Mouse (Mus musculus) heart, adult 2 months (tissue): ENCODE measurements around the gene Ccdc157. TPM values are rescaled to one million over a fixed set of nuclear protein-coding genes. Genes with fewer than 3 reads are reported as not detected.

Experiments
- DNase-seq, 2 experiments: peaks; one replicate each; pipeline ENCODE4 v3.0.0; 2021
- H3K27ac ChIP-seq: fragments of 200-600 bp; 2 replicates; pipeline ENCODE4 v1.8.1; 2022
- H3K27me3 ChIP-seq: fragments of 200-500 bp; 2 replicates; pipeline ENCODE4 v1.6.1; 2012; ENCODE audit warnings: mild to moderate bottlenecking, low read length, inconsistent platforms, mixed read lengths; ENCODE audit not compliant: control insufficient read depth, insufficient read depth
- H3K36me3 ChIP-seq: fragments of 200-500 bp; 2 replicates; pipeline ENCODE4 v1.6.1; 2012; ENCODE audit warnings: low read length, inconsistent platforms; ENCODE audit not compliant: control insufficient read depth, insufficient read depth
- H3K4me1 ChIP-seq: fragments of 200-500 bp; 2 replicates; pipeline ENCODE4 v1.6.1; 2011; ENCODE audit warnings: low read length; ENCODE audit not compliant: control insufficient read depth, insufficient read depth
- H3K4me3 ChIP-seq: fragments of 200-600 bp; 2 replicates; pipeline ENCODE4 v1.8.1; 2022
- H3K79me2 ChIP-seq: fragments of 200-500 bp; replicated peaks from 2 replicates; pipeline ENCODE4 v1.6.1; 2012; ENCODE audit warnings: mild to moderate bottlenecking, inconsistent platforms, low read length, moderate library complexity, mixed read lengths; ENCODE audit not compliant: control insufficient read depth, insufficient read depth
- H3K9ac ChIP-seq: fragments of 200-500 bp; 2 replicates; pipeline ENCODE4 v1.6.1; 2012; ENCODE audit warnings: low read depth, mild to moderate bottlenecking, control low read depth, inconsistent platforms, low read length, mixed read lengths
- CTCF ChIP-seq: fragments of 200-600 bp; IDR thresholded peaks from 2 replicates; pipeline ENCODE4 v1.8.1; 2022; ENCODE audit warnings: antibody characterized with exemption, mild to moderate bottlenecking, moderate library complexity
- EP300 ChIP-seq: fragments of 200-500 bp; IDR thresholded peaks from 2 replicates; pipeline ENCODE4 v1.6.1; 2011; ENCODE audit warnings: low read depth, low read length, control low read depth; ENCODE audit not compliant: insufficient read depth
- POLR2A ChIP-seq: fragments of 200-500 bp; IDR thresholded peaks from 2 replicates; pipeline ENCODE4 v1.6.1; 2011; ENCODE audit warnings: mild to moderate bottlenecking, low read depth, low read length, control low read depth; ENCODE audit not compliant: insufficient read depth
- WGBS: fragments of 180-500 bp; shearing (Covaris S2); methylation state at CpG from one replicate; pipeline ENCODE4 v1.1.7; 2018; 5-methylcytosine and 5-hydroxymethylcytosine counted together
- intact Hi-C: fragments of 180-260 bp; cut with DNase I; formaldehyde crosslinking; loops from one replicate; pipeline ENCODE4 v1.15.1; 2025
- polyA plus RNA-seq: library from polyadenylated mRNA; depleted of rRNA; stranded (reverse); fragments of >200 nt; gene quantifications from 2 replicates; pipeline ENCODE4 v1.2.3, GENCODE M21; 2012
- total RNA-seq, 2 experiments: library from RNA; stranded (reverse); gene quantifications; 2 replicates each; pipeline ENCODE4 v1.2.3; 2021

The Ccdc157 gene
- total and polyA plus RNA-seq, 3 experiments, result 4.5 to 6.7 (median 4.6) TPM

DNA sequence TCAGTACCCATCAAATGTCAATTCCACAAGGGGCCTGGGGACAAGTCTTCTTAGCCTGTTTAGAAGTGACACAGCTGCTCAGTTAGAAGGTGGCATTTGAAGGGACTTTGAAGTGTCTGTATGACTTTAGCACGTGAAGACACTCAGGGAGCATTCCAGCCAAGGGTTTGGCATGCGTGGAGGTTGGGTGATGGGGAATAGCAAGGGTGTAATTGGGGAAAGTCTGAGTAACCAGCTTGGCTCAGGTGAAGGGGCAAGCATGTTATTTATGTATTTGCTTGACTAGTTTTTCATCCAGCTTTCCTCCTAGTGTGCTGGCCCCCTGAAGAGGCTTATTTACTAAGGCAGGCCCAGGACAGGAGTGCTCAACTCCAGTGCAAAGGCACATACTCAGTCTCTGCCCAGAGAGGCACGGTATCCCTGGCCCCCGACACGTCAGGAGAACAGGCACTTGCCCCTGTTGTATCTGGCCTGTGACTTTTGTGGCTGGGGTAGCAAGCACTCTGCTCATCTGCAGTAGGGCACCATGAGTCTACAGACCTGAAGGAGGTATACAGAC is 45.1 kb upstream of the Ccdc157 start:
- intact Hi-C loops, result no loop called here
- H3K27ac ChIP-seq, result peak overlapping the region; percentile 45; the same call in 1 of the 2 replicates
- WGBS, result 79% methylated on average over 5 of the region's 5 CpGs
- H3K4me1 ChIP-seq, result peaks cover 31% of the 10 kb centered on the region
- DNase-seq, result no peak
- peaks cover 10% of the 10 kb centered on the region for H3K36me3 ChIP-seq
- H3K4me3 ChIP-seq, result no peak overlapping the region
- H3K27me3 ChIP-seq, result no peaks in the 10 kb centered on the region
- no peaks in the 10 kb centered on the region for H3K79me2 ChIP-seq
- TF ChIP-seq EP300, result no peak
- TF ChIP-seq POLR2A, result no peak
- no peak for TF ChIP-seq CTCF
- no peak overlapping the region for H3K9ac ChIP-seq

DNA sequence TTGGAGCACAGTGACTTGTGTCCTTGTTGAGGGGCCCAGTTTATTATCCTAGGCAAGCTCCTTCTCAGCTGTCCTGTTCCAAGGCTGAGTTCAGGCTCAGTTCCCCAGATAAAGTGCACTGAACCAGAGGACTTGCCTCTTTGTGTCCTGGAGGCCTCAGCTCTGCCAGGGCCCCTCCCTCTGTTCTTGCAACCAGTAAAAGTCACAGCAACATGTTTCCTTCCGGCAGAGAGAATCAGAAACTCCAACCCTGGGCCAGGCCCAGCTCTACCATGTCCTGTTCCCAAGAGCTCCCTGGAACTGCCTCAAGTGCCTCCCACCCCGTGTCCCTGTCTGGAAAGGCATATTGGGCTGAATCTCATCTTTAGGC is 43.6 kb upstream of the Ccdc157 start:
- intact Hi-C loops, result loop anchor here (2.0 kb wide), 1 partner anchor 15 kb away; the partner anchor contains the start of gene Castor1

DNA sequence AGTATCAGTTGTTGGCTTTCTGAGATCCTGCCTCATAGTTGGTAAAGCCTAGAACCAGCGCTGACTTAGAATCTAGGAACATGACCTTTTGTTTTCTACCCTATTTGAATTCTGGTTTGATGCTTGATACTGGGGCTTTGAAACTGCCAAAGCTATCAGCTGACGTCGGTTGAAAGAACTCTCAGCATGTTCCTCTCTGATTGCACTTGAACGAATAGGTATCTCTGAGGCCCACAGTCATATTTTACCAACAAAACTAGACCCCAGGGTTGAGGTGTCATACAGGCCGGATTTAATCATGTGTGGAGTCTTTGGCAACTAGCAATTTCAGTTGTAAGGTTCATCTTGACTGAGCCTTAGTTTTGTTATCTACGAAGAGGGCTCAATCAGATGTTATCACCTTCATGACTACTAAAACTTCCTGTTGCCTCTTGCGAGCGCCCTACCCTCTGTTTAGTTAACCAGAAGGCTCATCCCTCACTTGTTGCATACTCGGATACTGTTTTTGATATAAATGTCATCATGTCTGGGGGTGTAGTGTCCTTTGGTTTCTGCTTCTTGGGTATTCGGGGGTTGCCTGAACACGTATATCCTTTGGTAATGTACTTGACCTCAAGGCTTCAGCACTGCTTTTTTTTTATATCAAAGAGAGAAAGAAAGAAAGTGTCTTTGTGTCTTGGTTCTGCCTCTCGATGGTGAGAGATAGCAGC is 43.1 kb upstream of the Ccdc157 start:
- Histone ChIP-seq H3K4me1 (peaks cover 30% of the 10 kb centered on the region), H3K27ac (peak overlapping the region; percentile 84), H3K36me3 (peaks cover 10% of the 10 kb centered on the region), H3K9ac (0 out of 2 replicates have a peak overlapping the region, but pooled peaks have one; percentile 31), H3K79me2 (peaks cover 2% of the 10 kb centered on the region; the same call in 1 of the 2 replicates), H3K27me3 (no peaks in the 10 kb centered on the region), H3K4me3 (no peak overlapping the region)
- intact Hi-C loops, result loop anchor here (2.0 kb wide), 1 partner anchor 16 kb away; the partner anchor contains the start of gene Castor1
- WGBS, result 45% methylated on average over 12 of the region's 12 CpGs
- no peak for DNase-seq
- TF ChIP-seq EP300 (no peak), POLR2A (no peak), CTCF (no peak)

More for the DNA sequence above, 43.6 kb upstream of the Ccdc157 start:
- TF ChIP-seq CTCF (no peak), EP300 (peak; percentile 91), POLR2A (peak; percentile 83)
- WGBS, result 5% methylated on average over 2 of the region's 2 CpGs
- no peaks in the 10 kb centered on the region for H3K27me3 ChIP-seq
- DNase-seq, result peak; percentile 82 to 90
- H3K4me3 ChIP-seq, result no peak overlapping the region
- peaks cover 10% of the 10 kb centered on the region for H3K36me3 ChIP-seq
- peaks cover 33% of the 10 kb centered on the region for H3K4me1 ChIP-seq
- H3K27ac ChIP-seq, result peak overlapping the region; percentile 84
- 0 out of 2 replicates have a peak overlapping the region, but pooled peaks have one; percentile 31 for H3K9ac ChIP-seq
- H3K79me2 ChIP-seq, result peaks cover 2% of the 10 kb centered on the region; the same call in 1 of the 2 replicates

DNA sequence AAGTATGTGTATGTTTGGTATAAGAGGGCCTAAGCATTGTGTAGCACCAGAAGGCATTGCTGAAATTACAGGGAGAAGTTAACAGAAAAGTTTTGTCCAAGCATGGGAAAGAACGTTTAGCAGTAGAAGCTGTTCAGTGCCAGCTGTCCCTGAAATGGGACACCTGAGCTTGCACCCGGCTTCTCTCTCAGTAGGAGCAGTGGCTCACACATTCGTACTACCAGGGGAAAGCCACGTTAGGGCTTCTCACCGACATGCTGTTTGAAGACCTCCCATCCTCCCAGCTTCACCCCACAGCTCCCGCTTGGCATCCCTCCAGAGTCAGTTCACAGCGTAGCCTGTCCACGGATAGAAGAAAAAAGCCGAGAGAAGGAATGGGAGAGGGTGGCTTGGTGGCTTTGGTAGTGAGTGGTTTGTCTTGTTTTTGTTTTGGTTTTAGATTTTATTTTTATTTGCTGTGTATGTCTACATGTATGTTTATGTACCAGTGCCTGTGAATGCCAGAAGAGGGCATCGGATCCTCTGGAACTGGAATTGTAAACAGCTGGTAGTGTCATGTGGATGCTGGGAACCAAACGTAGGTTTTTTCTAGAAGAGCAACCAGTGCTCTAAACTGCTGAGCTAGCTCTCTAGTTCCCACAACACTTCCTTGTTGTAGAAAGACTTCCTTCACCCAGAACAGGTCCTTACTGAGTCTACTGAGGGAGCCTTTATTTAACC is 42.0 kb upstream of the Ccdc157 start:
- Histone ChIP-seq H3K9ac (no peak overlapping the region), H3K36me3 (peaks cover 10% of the 10 kb centered on the region), H3K79me2 (peaks cover 2% of the 10 kb centered on the region; the same call in 1 of the 2 replicates), H3K4me1 (peaks cover 32% of the 10 kb centered on the region), H3K4me3 (no peak overlapping the region), H3K27ac (peak overlapping the region; percentile 84), H3K27me3 (no peaks in the 10 kb centered on the region)
- WGBS, result 70% methylated on average over 11 of the region's 11 CpGs
- DNase-seq, result peak in 1 of 2 experiments; percentile 40
- TF ChIP-seq POLR2A, result no peak
- TF ChIP-seq EP300, result no peak
- TF ChIP-seq CTCF, result peak; percentile 30
- intact Hi-C loops, result loop anchor here (2.0 kb wide), 1 partner anchor 17 kb away; the partner anchor contains the start of gene Castor1

DNA sequence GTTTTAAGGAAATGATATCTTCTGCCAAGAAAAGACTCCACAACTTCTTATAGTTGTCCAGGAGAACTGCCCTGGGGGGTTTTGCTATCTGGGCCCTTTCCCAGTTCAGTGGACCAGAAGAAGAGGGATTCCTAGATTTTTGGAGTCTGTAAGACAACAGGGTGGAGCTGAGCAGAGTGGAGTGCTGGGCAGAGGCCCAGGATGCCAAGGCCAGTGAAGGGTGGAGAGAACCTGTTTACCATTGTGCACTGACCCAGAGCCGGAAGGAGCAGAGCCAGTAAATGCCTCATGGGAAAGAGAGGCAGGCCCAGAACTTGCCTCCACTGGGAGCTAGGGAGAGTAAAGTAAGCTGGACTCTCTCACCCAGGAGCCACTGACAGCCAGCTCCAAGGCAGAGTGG is 37.6 kb upstream of the Ccdc157 start:
- intact Hi-C loops, result no loop called here
- H3K4me1 ChIP-seq, result peaks cover 23% of the 10 kb centered on the region
- no peak overlapping the region for H3K4me3 ChIP-seq
- peaks cover 2% of the 10 kb centered on the region; the same call in 1 of the 2 replicates for H3K79me2 ChIP-seq
- DNase-seq, result peak; percentile 44 to 49
- TF ChIP-seq CTCF, result no peak
- TF ChIP-seq EP300, result no peak
- no peak for TF ChIP-seq POLR2A
- peak overlapping the region; percentile 36 for H3K27ac ChIP-seq
- WGBS, result 33% methylated on average over 1 of the region's 1 CpGs
- peaks cover 11% of the 10 kb centered on the region for H3K36me3 ChIP-seq
- no peak overlapping the region for H3K9ac ChIP-seq
- no peaks in the 10 kb centered on the region for H3K27me3 ChIP-seq
